Mouse (Mus musculus): ENCODE measurements around the gene Zbp1. TPM values are rescaled to one million over a fixed set of nuclear protein-coding genes. Genes with fewer than 3 reads are reported as not detected.
A peak's percentile ranks its signal among the peaks of the same experiment; 100 is the strongest.

Zbp1 gene
- total RNA-seq, 2 experiments from 2014 or later: 2.5 to 5.3 TPM

DNA sequence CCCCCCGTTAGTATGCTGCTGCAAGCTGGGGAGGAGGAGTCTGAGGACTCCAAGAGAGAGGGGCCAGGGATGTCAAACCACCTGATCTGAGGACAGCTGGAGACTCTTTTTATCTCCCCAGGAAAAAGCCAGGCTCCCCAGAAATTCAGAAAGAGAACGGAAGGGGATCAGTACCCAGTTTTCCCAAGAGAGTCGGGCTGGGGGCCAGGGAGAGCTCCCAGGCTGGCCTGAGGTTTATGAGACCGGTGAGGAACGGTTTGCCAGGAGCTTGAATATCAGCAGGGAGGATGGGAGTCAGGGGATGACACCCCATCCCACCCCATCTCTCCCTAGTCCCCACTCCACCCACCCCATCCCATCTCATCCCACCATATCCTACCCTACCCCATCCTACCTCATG, 37.2 kb downstream of the Zbp1 start:
- ATAC-seq (replicated peaks; ENCODE audit: poor library complexity): no peak

DNA sequence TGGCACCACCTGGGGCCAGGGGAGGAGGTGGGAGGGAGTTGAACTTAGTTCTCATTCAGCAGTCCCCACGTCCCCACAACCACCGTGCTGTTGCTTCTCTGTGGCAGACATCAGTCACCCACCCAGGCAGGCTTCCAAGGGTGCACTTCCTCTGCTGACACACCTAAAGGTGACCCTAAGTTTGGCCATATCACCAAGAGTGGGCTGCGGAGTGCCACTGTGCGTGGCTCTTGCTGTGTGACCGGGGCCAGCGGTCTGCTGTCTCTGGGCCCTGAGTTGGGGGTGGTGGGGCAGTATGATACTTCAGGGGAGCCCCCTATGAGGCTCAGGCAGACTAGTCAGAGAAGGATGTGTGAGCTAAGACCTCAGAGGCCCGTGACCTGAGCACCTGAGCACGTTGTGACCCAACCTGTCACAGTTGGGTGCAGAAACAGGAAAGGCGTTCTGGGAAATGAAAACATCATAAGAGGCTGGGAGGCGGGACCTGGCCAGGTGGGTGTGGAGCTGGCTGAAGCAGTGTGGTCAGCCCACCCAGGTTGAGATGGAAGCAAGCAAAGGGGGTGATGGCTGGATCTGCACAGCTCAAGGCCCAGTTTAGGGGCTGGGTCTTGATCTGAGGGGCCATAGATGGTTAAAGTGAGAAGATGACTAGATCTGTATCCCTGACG, 37.9 kb downstream of the Zbp1 start:
- ATAC-seq (replicated peaks; ENCODE audit: poor library complexity): no peak

DNA sequence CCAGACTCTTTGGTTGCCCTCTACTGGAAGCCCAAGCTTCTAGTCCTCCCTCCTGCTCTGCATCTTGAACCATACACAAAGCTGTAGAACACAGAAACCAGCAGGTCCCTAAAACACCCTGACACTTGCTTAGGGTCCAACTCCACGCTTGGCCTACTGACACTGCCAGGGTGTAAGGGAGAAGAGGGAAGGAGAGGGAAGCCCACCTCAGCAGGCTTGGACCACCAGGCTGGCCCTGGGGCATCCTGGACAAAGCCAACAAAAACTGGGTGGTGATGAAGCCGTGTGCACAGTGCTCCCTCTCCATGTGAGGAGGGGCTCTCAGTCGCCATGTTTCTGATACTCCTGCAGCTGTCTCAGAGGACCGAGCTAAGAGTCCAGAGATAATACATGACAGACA, 38.7 kb downstream of the Zbp1 start:
- ATAC-seq (replicated peaks; ENCODE audit: poor library complexity): no peak

DNA sequence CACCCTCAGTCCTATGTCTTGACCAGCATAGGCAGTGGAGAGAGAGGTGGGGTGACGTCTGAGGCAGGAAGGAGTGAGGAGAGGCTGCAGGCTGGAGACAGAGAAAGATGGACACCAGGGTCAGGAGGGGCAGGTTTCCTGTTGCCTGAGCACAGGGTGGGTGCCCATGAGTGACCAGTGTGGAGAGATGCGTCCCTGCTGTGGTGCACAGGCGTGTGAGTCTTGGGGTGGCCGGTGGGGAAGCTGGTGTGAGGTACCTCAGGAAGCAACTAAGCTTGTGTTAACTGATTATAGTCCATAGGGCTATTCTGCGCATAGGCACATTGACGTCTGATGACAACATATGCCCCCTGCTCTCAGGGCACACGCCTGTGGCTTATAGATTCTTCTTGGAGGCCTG, 39.7 kb downstream of the Zbp1 start:
- ATAC-seq (replicated peaks; ENCODE audit: poor library complexity): no peak

DNA sequence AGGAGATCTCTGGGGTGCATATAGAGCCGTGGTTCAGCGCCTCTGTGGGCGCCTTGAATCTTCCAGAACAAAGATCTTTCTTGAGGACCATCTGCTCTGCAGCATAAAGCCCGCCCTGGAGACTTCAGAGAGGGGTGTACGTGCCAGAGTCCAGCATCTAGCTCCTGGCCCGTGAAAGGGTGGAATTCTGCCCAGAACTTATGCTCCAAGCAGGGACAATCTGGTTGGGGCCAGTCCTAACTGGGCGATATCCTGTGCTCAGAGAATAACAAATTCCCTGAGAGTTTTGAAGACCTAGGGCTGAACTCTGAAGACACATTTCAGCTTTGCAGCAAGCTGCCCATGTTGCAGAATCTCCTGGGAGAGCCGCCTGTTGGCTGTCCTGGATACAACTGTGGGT, 40.8 kb downstream of the Zbp1 start:
- ATAC-seq (replicated peaks; ENCODE audit: poor library complexity): no peak

DNA sequence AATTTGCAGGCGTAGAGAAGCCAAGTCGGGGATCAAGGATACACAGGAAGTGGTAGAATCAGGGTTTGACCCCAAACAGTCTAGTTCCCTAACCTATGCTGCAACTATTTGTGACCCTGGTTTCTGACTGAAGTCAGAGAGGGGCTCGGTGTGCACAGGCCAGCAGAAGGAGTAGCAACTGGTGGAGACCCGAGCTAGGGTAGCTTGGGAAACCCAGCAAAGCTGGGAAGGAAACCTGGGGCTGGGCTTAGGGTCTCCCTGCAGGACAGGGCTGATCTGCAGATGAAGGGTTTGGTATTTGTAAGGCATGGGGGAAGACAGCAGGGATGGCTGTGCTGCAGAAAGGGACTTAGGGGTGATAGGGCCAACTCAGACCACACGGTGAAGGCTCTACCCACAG, 41.2 kb downstream of the Zbp1 start:
- peak; percentile 8 for ATAC-seq (replicated peaks; ENCODE audit: poor library complexity)

DNA sequence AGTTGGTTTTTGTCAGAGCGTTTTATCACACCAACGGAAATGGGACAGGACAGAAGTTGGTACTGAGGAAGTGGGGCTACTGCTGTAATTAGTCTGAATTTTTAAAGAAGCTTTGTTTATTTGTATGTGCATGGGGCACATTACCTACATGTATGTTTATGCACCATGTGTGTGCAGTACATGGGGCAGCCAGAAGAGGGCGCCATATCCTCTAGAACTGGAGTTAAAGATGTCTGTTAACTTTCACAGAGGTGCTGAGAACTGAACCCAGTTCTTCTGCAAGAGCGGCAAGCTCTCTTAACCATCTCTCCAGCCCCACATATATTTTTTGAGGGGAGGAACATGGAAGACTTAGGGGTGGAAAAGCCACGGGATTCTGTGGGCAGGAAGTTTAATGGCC, 43.0 kb downstream of the Zbp1 start:
- no peak for ATAC-seq (replicated peaks; ENCODE audit: poor library complexity)

DNA sequence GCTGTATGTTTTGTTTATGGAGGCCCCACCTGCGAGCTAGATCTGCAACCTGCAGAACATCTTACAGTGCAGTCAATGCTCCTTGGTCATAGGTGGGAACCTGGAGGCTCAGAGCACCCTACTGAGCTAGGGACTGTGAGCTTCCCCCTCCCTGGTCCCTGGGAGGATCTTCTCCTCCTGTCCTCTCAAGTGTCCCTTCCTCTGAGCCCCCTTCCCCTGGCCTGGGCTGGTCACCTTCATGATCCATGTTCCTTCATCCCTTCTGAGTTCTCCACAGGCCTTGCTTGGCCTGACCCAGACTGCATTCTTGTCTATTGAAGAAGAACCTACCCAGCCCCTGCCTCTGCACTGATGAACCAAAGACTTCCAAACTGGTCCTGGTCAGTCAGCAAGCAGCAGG, 44.2 kb downstream of the Zbp1 start:
- no peak for ATAC-seq (replicated peaks; ENCODE audit: poor library complexity)

DNA sequence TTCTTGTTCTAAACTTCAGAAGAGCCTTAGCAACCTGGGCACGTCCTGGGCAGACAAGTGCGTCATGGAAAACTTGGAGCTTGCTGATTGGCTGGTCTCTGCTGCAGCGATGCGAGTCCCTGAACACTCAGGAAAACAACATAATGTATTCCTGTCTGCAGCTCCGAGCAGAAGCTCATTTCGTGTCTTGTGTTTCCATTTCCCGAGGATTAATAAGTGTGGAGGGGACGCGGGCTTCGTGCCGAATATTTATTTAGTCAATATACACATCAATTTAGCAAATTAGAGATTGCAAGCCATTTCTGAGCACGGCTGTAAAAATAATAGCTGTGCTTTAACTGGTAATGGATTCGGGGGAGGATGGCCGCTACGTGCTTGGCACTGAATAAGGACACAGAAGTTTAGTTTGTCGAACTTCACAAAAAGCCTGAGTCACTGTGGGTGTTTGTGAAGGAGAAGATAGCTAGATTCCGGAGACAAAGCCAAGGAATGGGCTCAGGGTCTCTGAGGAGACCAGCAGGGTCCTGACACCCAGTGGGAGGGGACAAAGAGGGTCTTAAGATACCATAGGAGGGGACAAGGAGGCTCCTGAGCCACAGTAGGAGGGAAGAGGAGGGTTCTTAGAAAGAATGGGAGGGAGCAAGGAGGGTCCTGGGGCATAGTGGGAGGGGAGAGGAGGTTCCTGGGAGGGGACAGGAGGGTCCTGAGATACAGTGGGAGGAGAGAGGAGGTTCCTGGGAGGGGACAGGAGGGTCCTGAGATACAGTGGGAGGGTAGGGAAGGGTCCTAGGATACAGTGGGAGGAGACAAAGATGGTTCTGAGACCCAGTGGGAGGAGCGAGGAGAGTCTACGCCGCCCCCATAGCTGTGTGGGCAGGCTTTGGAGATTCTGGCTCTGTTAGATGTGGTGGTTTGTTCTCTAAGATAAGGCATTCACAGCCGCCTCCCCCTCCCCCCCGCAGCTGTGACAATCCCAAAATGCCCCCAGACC, 44.9 kb downstream of the Zbp1 start:
- ATAC-seq (replicated peaks; ENCODE audit: poor library complexity): peak; percentile 43

DNA sequence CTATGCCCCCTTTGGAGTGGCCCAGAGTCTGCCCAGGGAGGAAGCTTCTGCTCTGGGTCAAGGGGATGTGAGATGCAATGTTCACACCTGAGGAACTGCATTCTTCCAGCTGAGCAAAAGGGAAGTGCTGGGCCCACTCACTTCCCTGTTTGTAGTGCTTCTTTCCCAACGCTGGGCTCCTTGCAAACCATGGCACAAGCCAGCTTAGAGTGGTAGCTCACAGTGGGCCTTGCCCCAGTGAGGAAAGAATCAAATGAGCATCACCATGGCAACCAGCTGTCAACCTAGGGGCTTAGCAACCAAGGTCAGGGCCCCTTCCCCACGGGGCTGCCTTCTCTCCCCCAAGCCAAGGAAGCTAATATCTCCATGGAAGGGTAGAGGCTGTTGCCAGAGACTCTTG, 45.7 kb downstream of the Zbp1 start:
- ATAC-seq (replicated peaks; ENCODE audit: poor library complexity): peak; percentile 47

DNA sequence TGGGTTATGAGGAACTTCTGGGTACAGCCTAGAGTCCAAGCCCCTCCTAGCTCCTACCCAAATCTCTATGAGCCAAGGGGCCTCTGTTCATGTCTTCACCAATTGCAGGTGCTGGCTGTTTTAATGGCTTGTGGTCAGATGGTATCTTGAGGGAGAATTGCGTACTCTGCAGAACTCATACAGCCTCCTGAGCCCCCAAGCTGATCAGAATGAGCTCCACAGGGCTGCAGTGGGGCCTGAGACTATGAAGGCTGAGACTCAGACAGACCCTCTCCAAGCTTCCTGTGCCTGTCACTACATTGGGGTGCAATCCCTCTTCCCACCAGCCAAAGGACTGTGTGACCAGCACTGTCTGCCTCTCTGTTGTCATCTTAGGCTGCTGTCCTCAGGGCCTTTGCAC, 46.3 kb downstream of the Zbp1 start:
- 0 out of 2 replicates have a peak, but pooled peaks have one; percentile 2 for ATAC-seq (replicated peaks; ENCODE audit: poor library complexity)

DNA sequence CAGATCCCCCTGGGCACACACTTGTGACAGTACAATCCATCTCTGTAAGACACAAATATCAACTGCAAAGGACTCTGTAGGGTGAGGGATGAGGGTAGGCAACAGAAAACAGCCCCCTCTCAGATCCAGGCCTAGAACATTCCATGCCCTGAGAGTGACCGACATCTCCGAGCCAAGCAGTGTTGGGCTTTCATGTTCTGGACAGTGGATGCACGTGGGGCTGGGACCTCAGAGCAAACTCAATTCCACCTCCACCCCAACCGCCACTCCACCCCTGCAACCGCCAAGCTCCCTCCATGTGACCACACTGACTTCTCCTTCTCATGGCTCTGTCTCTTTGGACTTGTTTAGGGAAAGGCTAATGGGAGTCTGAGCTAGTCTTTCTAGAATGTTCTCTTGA, 46.8 kb downstream of the Zbp1 start:
- ATAC-seq (replicated peaks; ENCODE audit: poor library complexity): peak; percentile 15

DNA sequence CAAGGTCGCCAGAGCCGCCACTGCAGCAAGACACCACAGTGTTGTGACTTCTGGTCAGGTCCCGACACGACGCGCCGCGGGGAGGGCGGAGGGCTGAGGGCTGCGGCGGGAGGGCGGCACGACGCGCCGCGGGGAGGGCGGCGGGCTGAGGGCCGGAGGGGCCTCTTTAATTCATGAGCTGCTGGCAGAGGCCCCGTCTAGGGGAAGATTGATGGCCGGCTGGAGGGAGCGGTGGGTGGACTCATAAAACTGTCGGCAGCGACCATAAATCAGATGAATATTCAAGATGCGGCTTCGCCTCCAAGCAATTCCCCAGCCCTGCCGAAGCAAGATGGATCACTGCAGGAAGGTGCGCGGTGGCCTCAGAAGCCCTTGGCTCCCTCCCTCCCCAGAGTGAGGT, 47.3 kb downstream of the Zbp1 start:
- ATAC-seq (replicated peaks; ENCODE audit: poor library complexity): peak; percentile 6

DNA sequence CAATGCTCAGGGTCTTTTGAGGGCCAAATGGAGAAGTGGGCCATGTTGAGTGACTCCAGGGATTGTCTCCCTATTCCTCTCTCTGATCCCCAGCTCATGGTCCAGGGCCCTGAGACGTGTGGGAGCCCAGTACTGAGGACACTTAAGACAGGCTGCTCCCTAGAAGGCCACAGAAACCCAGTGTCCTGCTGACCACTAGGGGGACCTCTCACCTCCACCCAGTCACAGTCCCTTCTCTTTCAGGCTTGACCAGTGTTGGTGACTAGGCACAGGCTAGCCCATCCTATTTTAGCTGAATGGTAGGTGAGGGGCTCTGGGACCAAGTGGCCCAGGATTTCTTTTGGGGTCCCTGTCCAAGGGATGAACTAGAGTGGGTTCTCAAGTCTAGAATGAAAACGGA, 48.0 kb downstream of the Zbp1 start:
- 0 out of 2 replicates have a peak, but pooled peaks have one; percentile 17 for ATAC-seq (replicated peaks; ENCODE audit: poor library complexity)

DNA sequence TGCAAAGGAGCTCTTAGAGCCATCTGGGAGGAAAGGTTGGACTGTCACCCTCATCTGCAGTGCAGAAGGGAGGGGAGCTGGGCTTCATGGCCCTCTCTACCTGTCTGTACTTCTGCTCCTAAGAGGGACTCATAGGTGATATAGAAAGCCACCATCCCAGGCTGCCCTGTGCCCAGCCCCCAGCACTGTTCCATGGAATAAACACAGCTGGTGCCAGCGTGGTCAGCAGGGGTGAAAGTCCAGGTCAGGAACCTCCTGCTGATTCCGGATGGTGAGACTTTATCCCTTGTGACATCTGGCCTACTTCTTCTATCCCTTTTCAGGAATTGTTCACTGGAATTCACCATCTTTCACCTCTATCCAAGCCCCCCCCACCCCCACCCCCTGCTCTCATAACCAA, 48.6 kb downstream of the Zbp1 start:
- ATAC-seq (replicated peaks; ENCODE audit: poor library complexity): no peak

DNA sequence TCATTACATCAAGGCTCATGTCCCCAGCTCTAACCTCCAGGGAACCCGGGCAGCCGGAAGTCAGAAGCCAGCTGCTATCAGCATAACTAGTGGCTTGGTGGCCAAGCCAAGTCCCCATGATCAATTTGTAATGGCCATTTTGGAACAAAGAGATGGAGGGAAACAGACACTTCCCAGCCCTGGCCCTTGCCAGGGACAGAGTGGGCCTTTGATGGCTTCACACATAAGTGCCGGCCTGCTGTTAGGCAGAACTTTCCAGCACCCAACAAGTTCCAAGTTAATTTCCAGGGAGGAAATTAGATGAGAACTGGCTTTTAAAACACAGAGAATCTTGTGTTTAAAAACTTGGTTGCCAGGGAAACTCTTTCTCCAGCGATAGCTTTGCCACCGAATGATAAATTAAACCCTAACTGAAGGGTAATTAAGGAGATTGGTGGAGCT, 50.3 kb downstream of the Zbp1 start:
- ATAC-seq (replicated peaks; ENCODE audit: poor library complexity): no peak

DNA sequence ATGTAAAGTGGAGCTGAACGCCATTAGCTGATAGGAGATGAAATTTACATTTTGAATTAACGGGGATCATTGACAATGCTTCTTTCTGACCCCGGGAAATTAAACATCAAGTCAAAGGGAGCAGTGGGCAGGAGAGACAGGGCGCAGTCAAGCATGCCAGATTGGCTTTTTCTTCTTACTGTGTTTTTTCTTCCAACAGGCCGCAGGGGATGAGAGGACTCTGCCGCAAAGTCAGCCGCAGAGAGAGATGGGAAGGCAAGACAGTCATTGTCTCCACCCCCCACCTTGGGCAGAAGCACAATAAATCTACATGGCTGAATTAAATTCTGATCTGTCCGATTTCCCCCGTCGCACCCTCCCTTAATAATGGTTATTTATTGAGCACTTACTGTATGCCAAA, 53.4 kb downstream of the Zbp1 start:
- no peak for ATAC-seq (replicated peaks; ENCODE audit: poor library complexity)

DNA sequence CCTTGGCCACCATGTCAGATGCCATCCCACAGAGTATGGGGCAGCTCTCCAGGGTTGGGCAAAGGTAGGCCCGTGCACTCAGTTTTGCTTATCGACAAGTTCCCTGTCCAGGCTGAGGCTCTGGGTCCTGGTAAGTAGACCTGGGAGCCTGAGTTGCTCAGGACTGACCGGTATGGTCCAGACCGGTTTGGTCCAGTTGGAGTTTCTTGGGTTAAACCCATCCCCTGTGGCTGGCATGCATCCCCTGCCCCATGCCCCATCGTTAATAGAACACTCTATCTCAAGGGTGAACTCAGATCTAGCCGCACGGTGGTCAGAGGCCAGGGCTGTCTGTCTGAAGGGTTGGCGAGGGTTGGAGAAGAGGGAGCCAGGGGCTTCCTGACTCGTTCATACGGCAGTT, 53.8 kb downstream of the Zbp1 start:
- ATAC-seq (replicated peaks; ENCODE audit: poor library complexity): no peak

DNA sequence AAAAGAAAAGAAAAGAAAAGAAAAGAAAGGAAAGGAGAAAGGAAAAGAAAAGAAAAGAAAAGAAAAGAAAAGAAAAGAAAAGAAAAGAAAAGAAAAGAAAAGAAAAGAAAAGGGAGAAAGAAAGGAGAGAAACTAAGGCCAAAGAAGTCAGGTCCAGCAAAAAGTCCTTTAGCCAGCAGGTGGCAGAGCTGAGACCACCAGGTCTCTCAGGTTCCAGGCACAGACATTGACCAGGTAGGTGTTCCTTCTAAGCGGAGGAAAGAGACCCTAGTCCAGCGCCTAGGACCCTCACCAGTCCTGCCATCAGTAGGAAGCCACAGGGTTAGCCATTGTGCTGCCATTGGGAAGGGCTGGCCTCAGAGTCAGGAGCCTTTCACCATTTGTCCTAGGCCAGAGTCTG, 54.4 kb downstream of the Zbp1 start:
- peak; percentile 76 for ATAC-seq (replicated peaks; ENCODE audit: poor library complexity)

DNA sequence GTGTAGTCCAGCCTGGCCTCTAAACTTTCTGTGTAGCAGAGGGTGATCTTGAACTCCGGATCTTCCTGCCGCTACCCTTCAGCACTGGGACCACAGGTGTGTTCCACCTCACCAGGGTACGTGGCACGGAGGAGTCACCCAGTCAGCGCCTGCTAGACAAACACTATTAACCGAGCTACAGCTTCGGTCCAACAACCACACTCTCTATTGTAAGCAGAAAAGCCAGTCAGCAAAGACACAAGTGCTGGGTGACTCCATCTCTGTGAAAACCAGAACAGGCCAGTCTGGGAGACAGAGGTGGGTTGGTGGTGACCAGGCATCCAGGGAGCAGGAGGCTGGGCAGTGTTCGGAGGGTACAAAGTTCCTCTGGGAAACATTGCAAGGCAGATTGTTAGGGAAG, 55.3 kb downstream of the Zbp1 start:
- ATAC-seq (replicated peaks; ENCODE audit: poor library complexity): no peak

DNA sequence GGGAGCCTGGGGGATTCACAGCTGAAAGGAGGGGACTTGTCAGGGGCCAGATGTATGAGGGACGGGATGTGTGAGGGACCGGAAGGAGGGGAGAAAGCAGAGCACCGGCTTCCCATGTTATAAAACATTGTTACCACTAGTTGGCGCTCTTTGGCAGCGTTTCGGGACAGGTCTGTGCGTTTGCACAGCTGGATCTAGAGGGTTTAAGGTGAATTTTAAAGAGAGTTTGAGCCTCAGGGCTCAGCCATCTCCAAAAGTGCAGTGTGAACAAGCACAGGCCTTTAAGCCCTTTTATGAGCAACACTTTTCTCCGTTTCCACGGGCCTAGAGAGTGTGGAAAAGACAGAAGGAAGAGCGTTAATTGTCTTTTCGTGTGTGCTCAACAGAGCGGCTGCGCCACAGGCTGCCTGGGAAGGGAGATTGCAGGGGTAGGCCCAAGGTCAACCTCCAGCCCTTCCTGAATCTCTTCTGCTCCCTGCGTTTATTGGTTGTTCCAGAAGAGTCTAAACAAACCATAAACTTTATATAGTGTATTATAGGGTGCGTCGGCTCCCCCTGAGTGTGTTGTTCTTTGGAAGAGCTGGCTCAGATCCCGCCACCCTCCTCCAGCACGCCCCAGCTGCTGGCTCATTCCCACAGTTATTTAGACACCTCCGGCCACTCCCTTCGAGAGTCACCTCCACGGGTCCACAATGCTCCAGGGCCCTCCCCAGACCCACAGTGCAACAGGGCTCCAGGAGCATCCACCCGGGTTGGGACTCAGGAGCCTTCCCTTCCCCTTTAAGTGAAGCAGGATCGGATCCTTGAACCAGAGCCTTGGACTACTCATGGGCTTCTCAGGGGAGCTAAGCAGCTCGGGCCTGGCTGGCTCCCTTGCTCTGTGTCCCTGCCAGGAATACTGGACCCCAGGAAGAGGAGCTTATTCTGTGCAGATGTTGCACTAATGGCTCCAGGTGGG, 59.1 kb downstream of the Zbp1 start:
- peak; percentile 98 for ATAC-seq (replicated peaks; ENCODE audit: poor library complexity)
